Comparison of ENCODE assay signal across 8 mouse cellular contexts in genomic region chr3:67429999-67430380, GRCm38 (mm10). TPM values are rescaled to one million over a fixed set of nuclear protein-coding genes. Genes with fewer than 3 reads are reported as not detected.
DNase-seq lines count a peak whose midpoint lies in the region; ATAC-seq and TF ChIP-seq lines count a peak whose summit lies in the region.

TSS of gene Gfm1 (plus strand) at chr3:67430096.

- TF ChIP-seq CTCF in liver, embryonic 14.5 days (IDR thresholded peaks at IDR 0.05; ENCODE audit: low read depth) = peak; percentile 97
- peak; percentile 96 for TF ChIP-seq CTCF in stomach, postnatal 0 days (IDR thresholded peaks at IDR 0.05; ENCODE audit: low read depth)

- under 1% methylated on average over 24 of the region's 24 CpGs for WGBS in forebrain, embryonic 10.5 days
- WGBS in heart, embryonic 15.5 days = under 1% methylated on average over 24 of the region's 24 CpGs
- under 1% methylated on average over 24 of the region's 24 CpGs for WGBS in liver, embryonic 14.5 days (ENCODE audit: insufficient replicate concordance)
- WGBS in neural tube, embryonic 11.5 days = under 1% methylated on average over 24 of the region's 24 CpGs
- under 1% methylated on average over 24 of the region's 24 CpGs for WGBS in stomach, postnatal 0 days

- peaks cover 11% of the 10 kb centered on the region for H3K4me1 ChIP-seq in forebrain, embryonic 10.5 days
- H3K4me1 ChIP-seq in heart, embryonic 15.5 days (replicated peaks) = peaks cover 7% of the 10 kb centered on the region
- peaks cover 4 to 8% of the 10 kb centered on the region in 2 experiments for H3K4me1 ChIP-seq in liver, embryonic 14.5 days (replicated peaks; ENCODE audit: control insufficient read depth in 2 of 2, insufficient read depth in 2 of 2, low read length in 1 of 2)
- no peaks in the 10 kb centered on the region; the same call in 1 of the 2 replicates for H3K4me1 ChIP-seq in neural tube, embryonic 11.5 days (ENCODE audit: control insufficient read depth, insufficient read depth, low read length)
- no peaks in the 10 kb centered on the region for H3K4me1 ChIP-seq in stomach, postnatal 0 days (replicated peaks; ENCODE audit: control insufficient read depth, insufficient read depth)

- H3K9ac ChIP-seq in heart, embryonic 15.5 days = peak within 1 kb of the TSS; percentile 92
- peak within 1 kb of the TSS; percentile 90 for H3K9ac ChIP-seq in liver, embryonic 14.5 days (replicated peaks)
- H3K9ac ChIP-seq in neural tube, embryonic 11.5 days (ENCODE audit: low read length) = peak within 1 kb of the TSS; percentile 88
- peak within 1 kb of the TSS; percentile 85 for H3K9ac ChIP-seq in stomach, postnatal 0 days (ENCODE audit: low read length)

- DNase-seq in CD8-positive naive resting alpha-beta T cell, adult 2 months (ENCODE audit: low read depth in 2 of 2, low spot score in 2 of 2) = peak; percentile 73 to 75
- peak; percentile 80 for DNase-seq in c-Kit-positive CD71-negative TER-119-negative erythroid progenitor cells, embryonic 14.5 days (ENCODE audit: low read depth)
- DNase-seq in forebrain, embryonic 10.5 days (ENCODE audit: extremely low spot score, low spot score) = peak; percentile 83
- peak; percentile 91 to 95 for DNase-seq in kidney, postnatal 25 days
- DNase-seq in liver, embryonic 14.5 days (ENCODE audit: low read depth in 3 of 3, low spot score in 3 of 3) = peak; percentile 73 to 78 (median 74)
- DNase-seq in neural tube, embryonic 11.5 days (ENCODE audit: low spot score) = peak; percentile 88
- peak; percentile 90 for DNase-seq in stomach, postnatal 0 days (ENCODE audit: low spot score)

- peak within 1 kb of the TSS; percentile 77 for H3K4me3 ChIP-seq in forebrain, embryonic 10.5 days
- peak within 1 kb of the TSS; percentile 99 for H3K4me3 ChIP-seq in heart, embryonic 15.5 days
- peak within 1 kb of the TSS; percentile 78 to 98 for H3K4me3 ChIP-seq in liver, embryonic 14.5 days (ENCODE audit: insufficient read depth in 1 of 2, low read depth in 2 of 2, low read length in 2 of 2)
- peak within 1 kb of the TSS; percentile 94 for H3K4me3 ChIP-seq in neural tube, embryonic 11.5 days (ENCODE audit: low read depth, low read length)
- H3K4me3 ChIP-seq in stomach, postnatal 0 days (ENCODE audit: low read depth, low read length) = peak within 1 kb of the TSS; percentile 89

- peak within 1 kb of the TSS; percentile 73 for H3K4me2 ChIP-seq in heart, embryonic 15.5 days
- H3K4me2 ChIP-seq in liver, embryonic 14.5 days (ENCODE audit: low read depth) = peak within 1 kb of the TSS; percentile 82
- H3K4me2 ChIP-seq in neural tube, embryonic 11.5 days (ENCODE audit: low read depth) = peak within 1 kb of the TSS; percentile 55
- peak within 1 kb of the TSS; percentile 80 for H3K4me2 ChIP-seq in stomach, postnatal 0 days (replicated peaks; ENCODE audit: low read depth)

- H3K27ac ChIP-seq in forebrain, embryonic 10.5 days = peak within 1 kb of the TSS; percentile 85
- H3K27ac ChIP-seq in heart, embryonic 15.5 days = peak within 1 kb of the TSS; percentile 57
- H3K27ac ChIP-seq in liver, embryonic 14.5 days = no peak within 1 kb of the TSS
- H3K27ac ChIP-seq in neural tube, embryonic 11.5 days (ENCODE audit: low read depth, low read length) = no peak within 1 kb of the TSS
- 0 out of 2 replicates have a peak within 1 kb of the TSS, but pooled peaks have one; percentile 35 for H3K27ac ChIP-seq in stomach, postnatal 0 days (replicated peaks)

- peaks cover 33% of the 10 kb centered on the region for H3K36me3 ChIP-seq in forebrain, embryonic 10.5 days (replicated peaks)
- H3K36me3 ChIP-seq in heart, embryonic 15.5 days = peaks cover 23% of the 10 kb centered on the region; the same call in 1 of the 2 replicates
- peaks cover 10% of the 10 kb centered on the region for H3K36me3 ChIP-seq in liver, embryonic 14.5 days (replicated peaks; ENCODE audit: control insufficient read depth, insufficient read depth, low read depth)
- H3K36me3 ChIP-seq in neural tube, embryonic 11.5 days (ENCODE audit: control insufficient read depth, insufficient read depth, low read length) = peaks cover 4% of the 10 kb centered on the region
- H3K36me3 ChIP-seq in stomach, postnatal 0 days (ENCODE audit: control insufficient read depth, insufficient read depth, low read length) = no peaks in the 10 kb centered on the region

- TF ChIP-seq EP300 in liver, embryonic 14.5 days (IDR thresholded peaks at IDR 0.05; ENCODE audit: low read depth) = no peak
- no peak for TF ChIP-seq EP300 in stomach, postnatal 0 days (optimal IDR thresholded peaks at IDR 0.05)

- peak; percentile 85 for ATAC-seq in heart, embryonic 15.5 days (replicated peaks; ENCODE audit: insufficient number of reproducible peaks, insufficient read depth, low FRiP score, low read depth)
- ATAC-seq in liver, embryonic 14.5 days (ENCODE audit: insufficient read depth) = peak; percentile 92
- ATAC-seq in neural tube, embryonic 11.5 days (ENCODE audit: insufficient read depth, low FRiP score, low TSS enrichment) = peak; percentile 92
- ATAC-seq in stomach, postnatal 0 days (ENCODE audit: low FRiP score, low TSS enrichment) = peak; percentile 96

- H3K9me3 ChIP-seq in forebrain, embryonic 10.5 days = peaks cover 22% of the 10 kb centered on the region
- 0 out of 2 replicates have a peak, but pooled peaks cover 7% of the 10 kb centered on the region for H3K9me3 ChIP-seq in heart, embryonic 15.5 days (replicated peaks)
- no peaks in the 10 kb centered on the region; the same call in 1 of the 2 replicates for H3K9me3 ChIP-seq in liver, embryonic 14.5 days (ENCODE audit: control insufficient read depth, low read length)
- peaks cover 5% of the 10 kb centered on the region; the same call in 1 of the 2 replicates for H3K9me3 ChIP-seq in neural tube, embryonic 11.5 days (ENCODE audit: control insufficient read depth, low read length)
- no peaks in the 10 kb centered on the region for H3K9me3 ChIP-seq in stomach, postnatal 0 days (ENCODE audit: control insufficient read depth, low read length)

- no peaks in the 10 kb centered on the region for H3K27me3 ChIP-seq in forebrain, embryonic 10.5 days (ENCODE audit: poor library complexity, severe bottlenecking)
- H3K27me3 ChIP-seq in heart, embryonic 15.5 days = no peaks in the 10 kb centered on the region
- no peaks in the 10 kb centered on the region for H3K27me3 ChIP-seq in liver, embryonic 14.5 days (ENCODE audit: control insufficient read depth, insufficient read depth, low read length)
- H3K27me3 ChIP-seq in neural tube, embryonic 11.5 days (ENCODE audit: control insufficient read depth, insufficient read depth, low read length) = no peaks in the 10 kb centered on the region
- no peaks in the 10 kb centered on the region for H3K27me3 ChIP-seq in stomach, postnatal 0 days (ENCODE audit: control insufficient read depth, insufficient read depth, low read length)

RNA-seq across cellular contexts. Expression of gene Gfm1, which starts in this region (rescaled TPM):
- 56.5 and 63.7 TPM in 2 replicates for polyA plus RNA-seq in forebrain, embryonic 10.5 days (2016; fragmentation: Nextera tagmentation; extraction: Ambion mirVana)
- polyA plus RNA-seq in heart, embryonic 15.5 days (2015; fragmentation: Nextera tagmentation; extraction: Ambion mirVana) = 94.2 and 99.6 TPM in 2 replicates
- 8.5 and 17.0 TPM in 2 replicates for polyA plus RNA-seq in liver, embryonic 14.5 days (2012; rRNA removed)
- polyA plus RNA-seq in liver, embryonic 14.5 days (2014; fragmentation: Nextera tagmentation; extraction: Ambion mirVana) = 32.6 and 37.8 TPM in 2 replicates
- 54.5 and 55.8 TPM in 2 replicates for polyA plus RNA-seq in neural tube, embryonic 11.5 days (2014; fragmentation: Nextera tagmentation; extraction: Ambion mirVana)
- 27.9 and 28.2 TPM in 2 replicates for polyA plus RNA-seq in stomach, postnatal 0 days (2015; fragmentation: Nextera tagmentation; extraction: Ambion mirVana)

Comparison
In these comparisons a context has a peak if more than half of its experiments do, and no peak if none do; other contexts are left out.
1. H3K27ac ChIP-seq: peak in forebrain, embryonic 10.5 days (single experiment), heart, embryonic 15.5 days (single experiment) and stomach, postnatal 0 days (single experiment); none in liver, embryonic 14.5 days (single experiment) and neural tube, embryonic 11.5 days (single experiment).
2. Peak in every context shown above with its lines, with median percentiles within 50 percentile points of each other: DNase-seq, H3K4me3 ChIP-seq, ATAC-seq, H3K4me2 ChIP-seq and H3K9ac ChIP-seq.